Mouse (Mus musculus) CD4-positive helper T cell, adult 2 months (primary cell): ENCODE measurements around the gene Acot7.

Experiments
- DNase-seq: peaks from one replicate; pipeline ENCODE4 v3.0.0-alpha.2; 2012; ENCODE audit warnings: low read depth, missing footprints, low spot score

The Acot7 gene

GRCm38 (mm10) chr4:152151451-152151965, 26.4 kb upstream of the Acot7 start:
- DNase-seq = no peak

GRCm38 (mm10) chr4:152151966-152152544, 25.9 kb upstream of the Acot7 start, which contains the start of gene Espn:
TSS of gene Espn (minus strand) at chr4:152152371.
- no peak for DNase-seq

- peak; percentile 93 for DNase-seq
These were observed 24.2 kb upstream of the Acot7 start for GRCm38 (mm10) chr4:152153771-152154177.

GRCm38 (mm10) chr4:152155019-152155418, 22.9 kb upstream of the Acot7 start:
- no peak for DNase-seq

- DNase-seq = peak; percentile 67
These were observed 20.0 kb upstream of the Acot7 start for GRCm38 (mm10) chr4:152157779-152158584.

GRCm38 (mm10) chr4:152158585-152159284, 19.2 kb upstream of the Acot7 start, which contains the start of gene Hes2:
TSS of gene Hes2 (plus strand) at chr4:152158867.
- DNase-seq = peak; percentile 46

GRCm38 (mm10) chr4:152159285-152159678, 18.7 kb upstream of the Acot7 start:
- DNase-seq = no peak

GRCm38 (mm10) chr4:152160748-152161147, 17.2 kb upstream of the Acot7 start:
- no peak for DNase-seq

GRCm38 (mm10) chr4:152161601-152162000, 16.3 kb upstream of the Acot7 start:
- DNase-seq = no peak

- no peak for DNase-seq
These were observed 15.2 kb upstream of the Acot7 start for GRCm38 (mm10) chr4:152162748-152163147.

GRCm38 (mm10) chr4:152165036-152165931, 12.7 kb upstream of the Acot7 start:
- DNase-seq = peak; percentile 49

- DNase-seq = no peak
These were observed 9.9 kb upstream of the Acot7 start for GRCm38 (mm10) chr4:152168052-152168451.

- no peak for DNase-seq
These were observed 8.8 kb upstream of the Acot7 start for GRCm38 (mm10) chr4:152169103-152169502.

- DNase-seq = no peak
These were observed 7.6 kb upstream of the Acot7 start for GRCm38 (mm10) chr4:152170286-152170685.

GRCm38 (mm10) chr4:152171543-152171942, 6.4 kb upstream of the Acot7 start:
- no peak for DNase-seq

- DNase-seq = peak; percentile 80
These were observed 4.9 kb upstream of the Acot7 start for GRCm38 (mm10) chr4:152173041-152173440.

GRCm38 (mm10) chr4:152173956-152174355, 4.0 kb upstream of the Acot7 start:
- no peak for DNase-seq

GRCm38 (mm10) chr4:152176638-152177037, 1.3 kb upstream of the Acot7 start:
- DNase-seq = no peak

GRCm38 (mm10) chr4:152177174-152177536, 779 bp upstream of the Acot7 start:
- DNase-seq = no peak

GRCm38 (mm10) chr4:152178344-152178864, 470 bp downstream of the Acot7 start:
- DNase-seq = no peak
